Mouse (Mus musculus): Measurements from ENCODE around the gene Cdkal1.

Cdkal1 gene

DNA sequence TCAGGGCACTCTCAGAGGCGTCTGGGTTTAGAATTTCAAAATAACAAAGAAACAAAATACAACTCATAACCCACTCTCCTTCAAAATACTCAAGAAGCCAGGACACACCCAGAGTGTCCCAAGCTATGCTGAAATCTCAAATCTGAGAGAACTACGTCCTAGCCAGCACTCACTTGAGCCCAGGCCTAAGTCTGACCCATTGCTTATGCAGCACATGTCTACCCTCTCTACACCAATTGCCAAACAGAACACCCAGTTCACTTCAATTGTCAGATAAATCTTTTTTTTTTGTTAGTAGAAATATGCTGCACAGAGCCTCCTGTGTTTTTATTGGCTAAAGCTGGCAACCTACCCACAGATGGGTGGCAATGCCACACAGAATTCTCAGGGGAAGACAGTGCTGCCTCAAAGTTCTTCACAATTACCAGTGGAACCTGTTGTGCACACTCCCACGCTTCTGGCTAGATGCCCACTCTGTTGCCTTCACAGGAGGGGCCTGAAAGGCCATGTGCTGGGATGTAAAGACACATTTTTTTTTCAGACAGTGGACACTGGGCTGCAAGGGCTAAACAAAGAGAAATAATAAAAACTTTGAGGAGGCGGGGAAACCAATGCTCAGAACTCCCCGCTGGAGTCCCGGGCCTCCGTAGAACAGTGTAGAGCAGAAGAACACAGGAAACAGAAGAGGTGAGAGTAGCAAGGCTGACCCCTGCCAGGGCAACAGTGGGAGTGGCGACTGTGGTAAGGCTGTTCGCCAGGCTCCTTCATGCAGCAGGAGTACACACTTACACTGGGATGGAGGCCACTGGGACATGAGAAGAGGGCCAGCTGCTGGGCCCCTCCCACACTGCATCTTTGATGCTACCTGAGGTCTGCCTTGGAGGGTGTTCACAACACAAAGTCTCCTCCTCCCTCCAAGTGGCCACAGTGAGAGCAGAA lies 273.4 kb downstream of the Cdkal1 start:
- no peak for DNase-seq (ENCODE audit: low read depth, low spot score)

DNA sequence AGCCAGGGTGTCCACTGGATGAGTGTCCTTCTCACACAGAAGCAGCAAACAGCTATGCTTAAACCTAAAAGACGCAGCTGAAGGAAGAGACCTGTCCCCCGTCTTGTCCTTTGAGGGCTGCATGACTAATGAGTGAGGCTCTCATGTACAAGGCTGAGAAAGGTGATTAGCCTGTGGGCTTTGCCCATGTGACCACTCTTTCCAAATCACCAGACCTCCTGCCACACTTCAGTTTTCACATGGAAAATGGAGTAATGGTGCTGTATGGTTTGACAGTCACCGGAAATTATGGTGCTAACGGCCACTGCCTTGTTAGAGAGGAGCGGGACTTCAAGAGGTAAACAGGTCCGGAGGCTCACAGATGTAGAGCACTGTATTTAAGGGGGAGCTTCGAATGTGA lies 274.7 kb downstream of the Cdkal1 start:
- no peak for DNase-seq (ENCODE audit: low read depth, low spot score)

DNA sequence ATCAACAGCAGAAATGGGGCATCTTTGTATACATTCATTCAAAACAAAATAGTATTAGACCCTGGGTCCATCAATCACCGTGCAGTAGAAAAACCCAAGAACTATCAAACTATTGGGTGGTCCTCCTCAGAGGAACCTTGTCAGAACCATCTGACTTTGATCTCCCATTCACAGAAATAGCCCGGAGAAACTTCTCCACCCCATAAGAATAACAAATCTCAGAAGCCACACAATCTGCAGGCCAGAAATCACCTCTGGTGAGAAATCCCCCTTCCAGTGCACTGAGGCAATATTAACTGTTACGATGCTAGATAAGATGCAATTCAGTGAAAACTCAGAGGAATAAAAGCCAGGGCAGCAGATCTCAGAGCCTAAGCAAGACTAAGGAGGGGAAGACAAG lies 275.5 kb downstream of the Cdkal1 start:
- no peak for DNase-seq (ENCODE audit: low read depth, low spot score)

DNA sequence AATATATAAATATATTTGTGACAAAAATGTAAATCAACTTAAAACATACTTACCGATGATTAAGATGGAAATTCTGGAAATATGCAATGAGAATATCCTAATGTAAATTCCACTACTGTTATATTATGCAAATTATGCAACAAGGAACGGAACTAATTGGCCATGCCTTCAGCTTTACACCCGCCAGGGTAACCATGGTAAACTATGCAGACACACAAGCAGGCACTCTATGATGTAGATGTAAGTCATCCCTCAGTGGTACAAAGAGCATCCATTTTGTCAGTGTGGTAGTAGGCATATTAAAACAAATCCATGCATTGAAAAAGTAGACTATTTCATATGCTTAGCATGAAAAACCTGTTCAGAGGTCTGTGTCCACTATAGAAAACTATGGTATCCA lies 276.9 kb downstream of the Cdkal1 start:
- no peak for DNase-seq (ENCODE audit: low read depth, low spot score)

- no peak for DNase-seq (ENCODE audit: low read depth, low spot score)
Measured at GRCm38 (mm10) chr13:29574784-29575183, 280.7 kb downstream of the Cdkal1 start.

DNA sequence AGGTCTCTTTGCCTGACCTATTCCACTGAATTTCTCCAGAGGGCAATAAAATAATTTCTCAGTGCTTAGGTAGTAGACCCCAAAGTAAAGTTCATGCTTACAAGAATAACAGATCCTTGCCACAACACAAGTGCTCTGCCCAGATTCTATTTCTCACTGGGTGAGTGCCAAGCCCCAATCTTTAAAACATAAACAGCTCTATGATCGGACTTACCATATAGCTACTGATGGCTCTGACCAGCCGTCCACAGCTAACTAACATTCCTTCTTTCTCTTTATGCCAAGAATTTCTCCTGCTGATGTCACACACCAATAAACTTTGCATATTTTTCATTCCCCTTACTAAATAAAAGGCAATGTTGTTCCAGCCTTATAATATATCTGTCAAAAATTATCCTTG lies 283.0 kb downstream of the Cdkal1 start:
- no peak for DNase-seq (ENCODE audit: low read depth, low spot score)

- DNase-seq (ENCODE audit: low read depth, low spot score), result no peak
Measured at GRCm38 (mm10) chr13:29565710-29566109, 289.8 kb downstream of the Cdkal1 start.

DNA sequence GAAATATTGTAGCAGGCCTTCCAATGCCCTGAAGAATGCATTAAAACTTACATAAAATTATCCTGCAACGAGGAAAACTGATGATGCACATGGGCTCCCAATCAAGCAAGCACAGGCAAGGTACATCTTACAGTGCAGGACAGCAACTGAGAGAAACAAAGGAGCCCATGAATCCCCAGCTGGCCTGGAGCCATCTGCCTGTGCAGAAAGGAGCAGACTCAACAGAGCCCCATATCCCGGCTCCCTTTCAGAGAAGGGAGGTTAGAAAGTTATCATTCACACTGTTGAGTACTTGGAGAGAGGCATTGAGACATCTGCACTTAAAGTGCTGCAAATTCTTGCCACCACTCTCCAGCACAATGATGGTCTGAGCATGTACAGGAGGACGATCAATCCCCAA lies 296.3 kb downstream of the Cdkal1 start:
- no peak for DNase-seq (ENCODE audit: low read depth, low spot score)

DNA sequence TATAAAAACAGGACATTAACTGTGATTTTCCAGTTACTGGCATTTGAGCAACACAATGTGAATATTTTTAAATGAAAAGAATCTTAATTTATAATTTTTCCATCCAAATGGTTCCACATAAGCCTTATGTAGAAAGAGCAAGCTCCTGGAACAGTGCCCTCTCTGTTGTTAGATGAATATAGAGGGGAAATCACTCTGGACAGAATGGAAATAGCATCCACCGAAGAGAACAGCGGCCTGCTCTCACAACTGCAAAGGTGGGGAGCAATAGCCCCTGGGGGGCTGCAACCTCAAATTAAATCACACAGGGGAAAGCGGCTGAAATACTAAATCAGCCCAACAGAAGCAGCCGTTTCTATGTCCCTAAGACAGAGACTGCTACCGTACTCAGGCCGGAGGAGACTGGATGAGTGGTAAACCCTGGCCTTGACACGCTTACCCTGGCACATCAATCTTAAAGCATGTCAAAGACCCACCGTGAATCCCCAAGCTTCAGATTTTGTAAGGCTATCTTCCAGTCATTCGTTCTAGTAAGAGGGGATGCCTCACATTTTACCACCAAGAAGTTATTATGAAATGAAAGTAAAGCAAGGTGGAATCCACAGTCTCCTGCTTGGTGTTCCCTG lies 300.2 kb downstream of the Cdkal1 start:
- DNase-seq (ENCODE audit: low read depth, low spot score), result no peak

GRCm38 (mm10) chr13:29553792-29554191 lies 301.7 kb downstream of the Cdkal1 start:
- no peak for DNase-seq (ENCODE audit: low read depth, low spot score)

DNA sequence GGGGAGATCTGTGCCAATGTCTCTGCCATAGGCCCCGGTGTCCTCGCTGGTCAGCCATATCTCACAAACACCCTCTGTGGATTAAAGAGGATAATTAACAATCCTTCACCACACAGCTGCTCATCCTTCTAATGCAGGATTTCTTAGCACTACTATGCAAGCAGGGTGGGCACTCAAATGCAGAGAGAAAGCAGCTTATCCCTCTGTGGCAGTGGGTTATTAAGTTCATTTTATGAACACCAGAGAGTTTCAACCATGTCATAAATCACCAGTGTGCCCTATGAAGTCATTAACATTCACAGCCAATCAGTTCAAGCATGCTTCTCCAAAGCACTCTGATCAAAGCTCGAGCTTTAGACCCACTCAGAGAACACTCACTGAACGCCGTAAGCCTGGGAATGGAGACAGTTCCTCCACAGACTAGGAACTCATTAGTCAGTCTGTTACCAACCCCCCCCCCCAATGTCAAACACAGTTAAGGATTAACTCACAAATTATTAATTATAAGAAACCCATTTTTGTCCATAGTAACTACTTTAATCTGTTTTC lies 303.1 kb downstream of the Cdkal1 start:
- no peak for DNase-seq (ENCODE audit: low read depth, low spot score)

GRCm38 (mm10) chr13:29550886-29551285 lies 304.6 kb downstream of the Cdkal1 start:
- DNase-seq (ENCODE audit: low read depth, low spot score), result no peak

GRCm38 (mm10) chr13:29550203-29550602 lies 305.3 kb downstream of the Cdkal1 start:
- DNase-seq (ENCODE audit: low read depth, low spot score), result no peak

- no peak for DNase-seq (ENCODE audit: low read depth, low spot score)
Measured at GRCm38 (mm10) chr13:29549761-29550160, 305.7 kb downstream of the Cdkal1 start.

- no peak for DNase-seq (ENCODE audit: low read depth, low spot score)
Measured at GRCm38 (mm10) chr13:29537906-29538305, 317.6 kb downstream of the Cdkal1 start.

DNA sequence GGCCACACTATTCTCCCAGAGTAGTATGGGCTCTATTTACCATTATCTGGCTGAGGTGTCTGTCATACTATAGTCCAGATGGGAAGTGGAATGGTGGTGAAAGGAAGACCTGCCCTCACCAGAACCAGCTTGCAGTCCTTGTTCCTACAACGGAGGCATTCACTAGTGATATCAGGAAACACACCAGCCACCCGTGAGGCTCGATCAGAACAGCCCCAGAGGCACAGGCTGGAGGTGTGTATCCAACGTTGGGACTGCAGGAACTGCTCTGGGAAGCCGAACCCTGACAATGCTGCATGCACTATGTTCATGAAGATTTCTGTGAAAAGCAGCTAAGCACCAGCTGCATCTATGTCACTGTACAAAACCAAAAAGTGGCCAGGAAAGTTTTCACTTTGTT lies 321.9 kb downstream of the Cdkal1 start:
- DNase-seq (ENCODE audit: low read depth, low spot score), result no peak

DNA sequence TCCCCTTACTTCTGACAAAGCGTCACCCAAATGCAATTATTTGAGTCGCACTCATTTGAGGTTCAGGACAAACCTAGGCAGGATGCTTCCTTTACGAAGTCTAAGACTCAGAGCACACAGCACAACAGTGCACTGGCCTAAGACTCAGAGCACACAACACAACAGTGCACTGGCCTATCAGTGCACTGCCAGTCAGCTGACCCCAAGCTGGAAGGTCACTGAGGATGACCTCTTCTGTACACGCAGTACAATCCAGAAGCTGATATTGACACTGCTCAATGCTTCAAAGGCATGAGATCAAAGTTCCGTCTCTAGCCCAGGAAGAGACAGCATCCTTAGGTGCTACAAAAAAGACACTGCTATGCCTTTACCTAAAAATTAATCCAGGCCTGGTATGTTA lies 327.1 kb downstream of the Cdkal1 start:
- DNase-seq (ENCODE audit: low read depth, low spot score), result no peak

- no peak for DNase-seq (ENCODE audit: low read depth, low spot score)
Measured at GRCm38 (mm10) chr13:29521321-29521720, 334.2 kb downstream of the Cdkal1 start.

- DNase-seq (ENCODE audit: low read depth, low spot score), result no peak
Measured at GRCm38 (mm10) chr13:29514071-29514470, 341.4 kb downstream of the Cdkal1 start.

- DNase-seq (ENCODE audit: low read depth, low spot score), result no peak
Measured at GRCm38 (mm10) chr13:29504861-29505568, 350.5 kb downstream of the Cdkal1 start.

GRCm38 (mm10) chr13:29503147-29504044 lies 352.1 kb downstream of the Cdkal1 start:
- DNase-seq (ENCODE audit: low read depth, low spot score), result no peak
